Mouse (Mus musculus): ENCODE results near the gene Cox19.

GRCm38 (mm10) chr5:139391309-139391990 is 40.2 kb upstream of the Cox19 start:
- TF ChIP-seq GATA1 (IDR thresholded peaks at IDR 0.05; ENCODE audit: low read length), result no peak
- no peak for TF ChIP-seq TAL1 (IDR thresholded peaks at IDR 0.05; ENCODE audit: low read length)
